Mouse (Mus musculus) hindbrain, embryonic 16.5 days (tissue): ENCODE results near the gene Rpusd4. TPM values are rescaled to one million over a fixed set of nuclear protein-coding genes. Genes with fewer than 3 reads are reported as not detected.

ENCODE experiments used
- ATAC-seq: fragments of 200-750 bp; cut with Nextera tagmentation; 2 replicates; pipeline ENCODE4 v1.8.0; 2017; ENCODE audit warnings: moderate TSS enrichment, moderate library complexity
- H3K27ac ChIP-seq: fragments of 300-500 bp; sonication (generic); 2 replicates; pipeline ENCODE4 v1.5.1; 2014; ENCODE audit warnings: low read depth, mild to moderate bottlenecking, control low read depth, low read length, moderate library complexity
- H3K27me3 ChIP-seq: fragments of 300-500 bp; sonication (generic); replicated peaks from 2 replicates; pipeline ENCODE4 v1.6.1; 2014; ENCODE audit warnings: low read length; ENCODE audit not compliant: control insufficient read depth, insufficient read depth
- H3K36me3 ChIP-seq: fragments of 300-500 bp; sonication (generic); 2 replicates; pipeline ENCODE4 v1.6.1; 2014; ENCODE audit warnings: mild to moderate bottlenecking, low read length, moderate library complexity, mixed read lengths; ENCODE audit not compliant: control insufficient read depth, insufficient read depth
- H3K4me1 ChIP-seq: fragments of 300-500 bp; sonication (generic); 2 replicates; pipeline ENCODE4 v1.6.1; 2014; ENCODE audit warnings: low read depth, low read length; ENCODE audit not compliant: control insufficient read depth, insufficient read depth
- H3K4me2 ChIP-seq: fragments of 300-500 bp; sonication (generic); 2 replicates; pipeline ENCODE4 v1.6.1; 2014; ENCODE audit warnings: mild to moderate bottlenecking, low read length, control low read depth, moderate library complexity
- H3K4me3 ChIP-seq: fragments of 300-500 bp; sonication (generic); 2 replicates; pipeline ENCODE4 v1.5.1; 2014; ENCODE audit warnings: mild to moderate bottlenecking, low read length, control low read depth, moderate library complexity
- H3K9ac ChIP-seq: fragments of 300-500 bp; sonication (generic); 2 replicates; pipeline ENCODE4 v1.6.1; 2014; ENCODE audit warnings: low read depth, mild to moderate bottlenecking, control low read depth, low read length, moderate library complexity
- H3K9me3 ChIP-seq: fragments of 300-500 bp; sonication (generic); 2 replicates; pipeline ENCODE4 v1.6.1; 2014; ENCODE audit warnings: mild to moderate bottlenecking, low read length, moderate library complexity; ENCODE audit not compliant: control insufficient read depth
- WGBS: fragments of 180-500 bp; shearing (Covaris S2); extraction: QIAGEN DNeasy Blood & Tissue Kit; methylation state at CpG from one replicate; pipeline ENCODE4 v1.1.7; 2014; 5-methylcytosine and 5-hydroxymethylcytosine counted together
- polyA plus RNA-seq: library from polyadenylated mRNA; unstranded; fragments of >200 nt; fragmentation: Nextera tagmentation; extraction: Ambion mirVana; gene quantifications from 2 replicates; pipeline ENCODE4 v1.2.1, GENCODE M21; 2015

The Rpusd4 gene
- polyA plus RNA-seq, 1 experiment from 2014 or later = 17.6 TPM

DNA sequence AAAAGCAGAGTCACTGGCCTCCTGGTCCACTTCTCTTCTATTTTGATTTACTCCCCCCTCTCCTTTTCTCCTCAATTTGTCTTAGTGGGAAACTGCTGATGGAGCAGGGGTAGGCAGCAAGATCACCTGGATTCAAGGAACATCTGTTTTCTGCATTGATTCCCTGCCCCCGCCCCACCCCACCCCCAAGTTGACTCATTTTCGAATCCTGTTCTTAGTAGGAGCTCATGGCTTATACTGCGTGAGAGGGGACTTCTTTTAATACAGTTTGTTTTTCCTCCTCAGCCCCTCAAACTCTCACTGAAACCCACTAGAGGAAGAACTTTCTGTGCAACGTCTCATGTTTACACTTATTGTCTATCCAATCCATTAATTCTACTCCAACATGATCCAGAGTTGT lies 56.3 kb downstream of the Rpusd4 start:
- Histone ChIP-seq H3K27me3 (peaks cover 10% of the 10 kb centered on the region), H3K9ac (no peak overlapping the region), H3K27ac (no peak overlapping the region), H3K36me3 (no peaks in the 10 kb centered on the region), H3K4me1 (no peaks in the 10 kb centered on the region), H3K4me3 (no peak overlapping the region), H3K4me2 (no peak overlapping the region), H3K9me3 (no peaks in the 10 kb centered on the region)
- no peak for ATAC-seq
- 86% methylated on average over 4 of the region's 4 CpGs for WGBS

DNA sequence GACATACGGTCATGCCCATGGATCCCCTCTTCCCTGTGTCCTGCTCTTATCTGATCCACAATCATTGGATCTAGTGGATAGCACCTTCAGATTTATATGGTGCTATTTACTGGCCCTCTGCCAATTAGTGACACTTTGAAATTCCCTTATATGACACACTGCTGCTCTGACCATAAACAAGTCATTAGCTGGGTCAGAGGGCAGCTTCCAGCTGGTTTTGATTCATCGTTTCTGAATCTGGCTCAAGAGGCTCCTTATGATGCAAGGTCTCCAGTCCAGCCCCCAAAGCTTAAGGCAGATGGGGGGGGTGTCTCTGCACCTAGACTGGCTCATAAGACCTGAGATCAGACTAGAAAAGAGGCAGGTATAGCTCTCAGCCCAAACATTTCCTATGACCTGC lies 56.9 kb downstream of the Rpusd4 start:
- H3K36me3 ChIP-seq = no peaks in the 10 kb centered on the region
- no peaks in the 10 kb centered on the region for H3K9me3 ChIP-seq
- no peak overlapping the region for H3K9ac ChIP-seq
- H3K4me3 ChIP-seq = no peak overlapping the region
- peaks cover 10% of the 10 kb centered on the region for H3K27me3 ChIP-seq
- WGBS = 62% methylated on average over 2 of the region's 2 CpGs
- no peak overlapping the region for H3K27ac ChIP-seq
- ATAC-seq = no peak
- H3K4me2 ChIP-seq = no peak overlapping the region
- no peaks in the 10 kb centered on the region for H3K4me1 ChIP-seq

DNA sequence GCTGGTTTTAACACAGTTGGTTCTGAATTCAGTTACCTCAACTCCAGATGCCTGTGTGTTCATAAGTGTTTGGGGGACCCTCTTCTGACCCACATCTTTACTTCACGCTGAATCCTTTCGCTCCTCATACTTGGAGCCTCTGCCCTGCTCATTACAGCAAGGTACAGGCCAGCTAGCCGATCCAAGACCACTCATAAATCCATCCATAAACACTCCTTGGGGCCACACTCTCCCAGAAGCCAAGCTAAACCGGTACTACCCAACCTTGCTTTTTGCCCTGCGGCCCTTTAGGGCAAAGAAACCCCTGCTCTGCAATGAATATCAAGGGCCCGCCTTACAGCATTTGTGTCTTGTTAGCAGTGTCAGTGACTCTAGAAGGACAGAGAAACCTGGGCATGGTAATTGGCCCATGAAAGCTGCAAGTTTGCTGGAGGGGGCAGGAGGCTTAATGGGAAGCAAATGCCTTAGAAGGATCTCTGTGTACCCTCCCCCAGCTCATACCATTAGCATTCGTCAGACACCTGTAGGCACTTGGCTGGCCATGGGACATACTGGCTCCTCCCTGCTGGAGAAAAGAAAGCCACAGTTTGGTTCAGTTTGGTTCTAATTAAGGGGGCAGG lies 59.1 kb downstream of the Rpusd4 start:
- H3K27me3 ChIP-seq = peaks cover 12% of the 10 kb centered on the region
- no peak overlapping the region for H3K4me3 ChIP-seq
- H3K4me1 ChIP-seq = peaks cover 9% of the 10 kb centered on the region; the same call in 1 of the 2 replicates
- no peak overlapping the region for H3K4me2 ChIP-seq
- no peak for ATAC-seq
- 67% methylated on average over 7 of the region's 7 CpGs for WGBS
- H3K27ac ChIP-seq = no peak overlapping the region
- H3K9me3 ChIP-seq = no peaks in the 10 kb centered on the region
- H3K9ac ChIP-seq = no peak overlapping the region
- H3K36me3 ChIP-seq = no peaks in the 10 kb centered on the region

Other genes starting within 250 kb of the Rpusd4 start
- gene St3gal4, start 148.6 kb upstream of the Rpusd4 start, polyA plus RNA-seq = 15.1 and 16.1 TPM in 2 replicates
- 73.5 and 74.4 TPM in 2 replicates for gene Dcps, start 91.8 kb upstream of the Rpusd4 start, polyA plus RNA-seq
- 63.4 and 71.8 TPM in 2 replicates for gene Srpr, start 67.7 kb upstream of the Rpusd4 start, polyA plus RNA-seq
- 4.5 and 5.8 TPM in 2 replicates for gene Tirap, start 67.6 kb upstream of the Rpusd4 start, polyA plus RNA-seq
- gene Foxred1, start 56.8 kb upstream of the Rpusd4 start, polyA plus RNA-seq = 48.0 and 51.4 TPM in 2 replicates
- gene Fam118b, start 60 bp upstream of the Rpusd4 start, polyA plus RNA-seq = 46.6 and 48.5 TPM in 2 replicates
- 2.9 and 3.7 TPM in 2 replicates for gene Cdon, start 153.3 kb downstream of the Rpusd4 start, polyA plus RNA-seq